Mouse (Mus musculus) cerebellum, adult 11-12 months (tissue): ENCODE measurements around the gene Mtg1.

Source experiments
- DNase-seq: peaks from one replicate; pipeline ENCODE4 v3.0.0; 2022

The Mtg1 gene

DNA sequence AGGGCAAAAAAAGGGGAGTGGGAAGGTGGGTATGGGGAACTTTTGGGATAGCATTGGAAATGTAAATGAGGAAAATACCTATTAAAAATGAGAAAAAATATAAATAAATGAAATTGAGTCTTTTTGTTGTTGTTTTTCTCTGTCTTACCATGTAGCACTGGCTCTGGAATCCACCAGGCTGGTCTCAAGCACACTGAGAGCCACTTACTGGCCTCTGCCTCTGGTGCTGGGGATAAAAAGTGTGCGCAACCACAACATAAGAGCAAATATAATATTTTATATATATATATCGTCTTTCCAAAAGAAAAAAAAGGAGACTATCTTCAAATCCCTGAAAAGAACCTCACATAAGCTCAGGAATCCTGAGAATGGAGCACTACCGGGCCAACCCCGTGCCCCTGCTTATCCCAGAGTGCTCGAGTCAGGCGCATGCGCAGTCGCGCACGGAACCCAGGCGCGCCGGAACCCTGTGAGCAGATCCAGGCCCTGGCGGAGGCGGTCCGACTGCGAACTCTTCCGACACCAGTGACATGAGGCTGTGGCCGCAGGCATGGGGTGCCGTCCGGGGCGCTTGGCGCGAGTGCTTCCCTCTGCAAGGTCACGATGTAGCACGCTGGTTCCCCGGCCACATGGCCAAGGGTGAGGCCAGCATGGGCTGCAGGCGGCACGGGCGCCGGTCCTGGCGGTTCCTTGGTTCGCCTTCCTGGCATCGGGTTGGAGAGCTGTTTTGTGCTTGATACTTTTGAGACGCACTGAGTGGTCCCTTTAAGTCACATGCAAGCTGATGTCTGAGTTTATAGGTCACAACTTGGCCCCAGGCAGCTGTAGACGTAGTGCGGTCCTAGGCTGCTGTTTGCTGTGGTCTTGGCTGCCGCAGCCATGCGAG, at the start of gene Mtg1:
Mtg1 (plus strand) TSS at position 430 of the 886 bp plus-strand sequence.
- DNase-seq = peak; percentile 96

DNA sequence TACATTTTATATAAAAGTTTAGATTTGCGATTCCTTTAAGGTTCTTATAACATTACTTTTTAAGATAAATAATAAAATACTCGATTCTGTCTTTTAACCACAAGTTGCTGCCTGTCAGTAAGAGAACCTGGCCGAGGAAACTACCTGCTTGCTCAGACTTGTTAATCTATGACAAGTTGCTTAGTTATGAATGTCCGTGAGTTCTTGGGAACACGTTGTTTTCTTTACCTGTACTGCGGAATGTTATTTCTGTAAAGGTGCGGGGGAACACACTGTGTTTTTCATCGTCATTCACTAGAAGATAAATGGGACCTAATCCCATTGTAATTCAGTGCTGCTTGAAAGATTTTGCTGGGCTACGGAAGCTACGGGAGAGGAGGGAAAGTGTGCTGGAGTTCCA, 46.8 kb upstream of the Mtg1 start:
- DNase-seq = no peak

DNA sequence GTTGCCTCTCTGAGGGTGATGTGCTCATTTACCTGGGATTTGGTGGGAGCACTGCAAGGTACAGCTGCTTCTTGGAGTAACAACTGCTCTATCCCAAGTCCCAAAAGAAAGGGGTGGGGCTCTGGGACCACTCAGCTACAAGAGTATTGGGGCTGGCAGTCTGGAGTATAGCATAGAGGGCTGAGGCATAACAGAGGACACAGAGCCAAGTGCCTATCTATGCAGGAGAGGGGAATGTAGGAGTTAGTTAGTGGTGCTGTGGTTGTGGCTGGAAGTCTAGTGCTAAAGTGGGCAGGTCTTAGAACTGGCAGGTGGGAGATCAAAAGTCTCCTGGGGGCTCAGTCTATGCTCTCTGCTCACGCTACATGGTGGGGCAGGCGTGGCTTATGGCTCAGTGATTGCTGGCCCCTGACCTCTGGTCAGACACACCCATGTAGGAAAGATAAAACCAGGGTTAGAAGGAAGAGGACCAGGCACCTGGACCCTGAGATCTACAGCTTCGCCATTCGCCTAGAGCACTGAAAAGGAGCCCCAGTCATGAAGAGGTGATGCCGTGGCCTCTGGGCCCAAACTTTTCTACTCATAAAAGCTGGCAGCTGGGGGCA, 44.3 kb upstream of the Mtg1 start, which contains the start of gene Prap1:
Prap1 (plus strand) TSS at position 472 of the 605 bp plus-strand sequence.
- no peak for DNase-seq

DNA sequence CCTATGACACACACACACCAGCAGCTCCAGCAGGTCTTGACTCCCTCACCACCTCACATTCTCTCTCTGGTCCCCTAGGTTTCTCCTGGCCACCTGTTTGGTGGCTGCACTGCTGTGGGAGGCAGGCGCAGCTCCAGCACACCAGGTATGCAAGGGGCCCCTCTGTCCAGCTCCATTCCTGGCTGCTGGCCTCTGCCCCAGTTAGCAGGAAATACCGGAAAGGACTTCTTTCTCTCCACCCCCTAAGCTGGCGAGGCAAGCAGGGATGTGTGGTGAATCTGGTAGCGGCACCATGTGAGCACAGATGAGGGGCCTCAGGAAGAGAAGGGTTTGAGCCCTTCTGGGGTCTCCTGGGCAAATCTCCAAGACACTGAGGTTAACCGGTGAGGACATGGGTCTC, 42.4 kb upstream of the Mtg1 start:
- no peak for DNase-seq

GRCm38 (mm10) chr7:140095556-140095955, 41.8 kb upstream of the Mtg1 start:
- DNase-seq = no peak

GRCm38 (mm10) chr7:140096055-140096454, 41.3 kb upstream of the Mtg1 start:
- no peak for DNase-seq

GRCm38 (mm10) chr7:140098466-140098865, 38.9 kb upstream of the Mtg1 start:
- DNase-seq = no peak

- DNase-seq = peak; percentile 42
These were observed 35.9 kb upstream of the Mtg1 start for GRCm38 (mm10) chr7:140101498-140101897.

DNA sequence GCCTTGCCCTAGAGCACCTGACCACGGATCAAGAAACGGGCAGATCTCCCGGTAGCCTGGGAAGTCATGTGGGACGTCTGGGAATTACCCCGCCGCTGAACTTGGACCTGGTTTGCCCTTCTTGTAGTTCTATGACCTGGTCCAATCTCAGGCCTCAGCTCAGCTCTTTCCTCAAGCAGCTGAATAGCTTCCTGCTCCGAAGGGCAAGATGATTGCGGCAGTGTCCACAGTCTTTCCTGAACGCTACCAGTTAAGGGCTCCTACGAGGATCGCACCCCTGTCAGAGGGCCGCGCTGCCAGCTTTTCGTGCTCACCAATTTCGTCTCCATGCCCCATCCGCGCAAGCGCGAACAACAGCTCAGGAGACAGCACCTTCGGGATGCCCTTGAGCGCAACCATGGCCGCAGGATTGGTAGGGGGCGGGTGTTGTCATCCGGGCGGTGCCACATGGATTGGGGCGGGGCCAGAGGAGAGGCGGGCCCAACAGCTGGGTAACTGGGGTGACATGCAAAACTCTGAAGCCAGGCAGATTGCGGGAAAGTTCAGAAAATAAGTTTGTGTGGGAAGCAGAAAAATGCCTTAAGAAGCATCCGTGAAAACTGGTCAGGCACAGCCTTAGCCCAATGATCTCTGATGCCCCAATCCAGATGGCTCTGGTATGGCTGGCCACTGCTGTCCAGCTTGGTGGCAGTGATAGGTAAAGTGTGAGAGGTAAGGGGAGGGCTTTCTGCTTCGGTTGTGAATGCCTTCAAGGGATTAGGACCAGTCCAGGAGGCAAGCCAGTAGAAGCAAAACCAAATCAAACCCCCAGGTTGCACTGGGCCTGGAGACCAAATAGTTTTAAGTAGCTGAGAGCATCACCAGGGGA, 35.1 kb upstream of the Mtg1 start, which contains the start of gene Fuom:
Fuom (minus strand) TSS at position 449 of the 868 bp plus-strand sequence.
- DNase-seq = peak; percentile 89

- no peak for DNase-seq
These were observed 33.4 kb upstream of the Mtg1 start for GRCm38 (mm10) chr7:140104009-140104408.

DNA sequence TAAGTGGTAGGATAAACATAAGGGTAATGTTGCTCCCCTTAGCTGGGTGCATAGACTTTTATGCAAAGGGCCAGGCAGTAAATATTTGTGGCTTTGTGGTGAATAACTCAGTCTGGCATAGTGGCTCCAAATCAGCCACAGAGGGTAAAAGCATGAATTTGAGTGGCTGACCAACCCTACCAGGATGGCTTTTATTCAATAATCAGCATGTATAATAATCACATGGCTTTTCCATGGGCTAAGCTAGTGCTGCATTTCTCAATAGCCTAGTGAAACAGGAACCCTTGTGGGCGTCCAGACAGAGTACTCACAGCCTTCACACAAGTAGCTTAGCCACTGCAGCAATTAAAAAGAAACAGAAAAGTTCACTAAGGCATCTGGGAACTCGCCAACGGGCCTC, 25.4 kb upstream of the Mtg1 start:
- DNase-seq = no peak

GRCm38 (mm10) chr7:140115583-140116328, 21.6 kb upstream of the Mtg1 start, which contains the start of gene Paox:
TSS of gene Paox (plus strand) at chr7:140115799.
- no peak for DNase-seq

GRCm38 (mm10) chr7:140116329-140117054, 20.9 kb upstream of the Mtg1 start, which contains the start of gene Echs1:
TSS of gene Echs1 (minus strand) at chr7:140116476.
- DNase-seq = peak; percentile 88

DNA sequence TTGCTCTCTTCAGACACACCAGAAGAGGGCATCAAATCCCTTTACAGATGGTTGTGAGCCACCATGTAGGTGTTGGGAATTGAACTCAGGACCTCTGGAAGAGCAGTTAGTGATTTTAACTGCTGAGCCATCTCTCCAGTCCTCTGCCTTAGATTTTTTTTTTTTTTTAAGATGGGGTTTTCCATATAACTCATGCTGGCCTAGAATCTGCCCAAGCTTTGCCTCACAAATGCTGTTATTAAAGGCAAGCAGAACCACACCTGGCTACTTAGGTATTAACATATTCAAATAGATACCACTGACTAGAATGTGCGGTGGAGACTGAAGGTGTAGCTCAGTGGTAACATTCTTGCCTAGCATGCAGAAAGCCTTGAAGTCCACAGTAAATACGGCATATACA, 16.9 kb upstream of the Mtg1 start:
- no peak for DNase-seq

GRCm38 (mm10) chr7:140121338-140121910, 15.9 kb upstream of the Mtg1 start:
- no peak for DNase-seq

- no peak for DNase-seq
These were observed 14.6 kb upstream of the Mtg1 start for GRCm38 (mm10) chr7:140122765-140123164.

GRCm38 (mm10) chr7:140124382-140124781, 13.0 kb upstream of the Mtg1 start:
- DNase-seq = no peak

DNA sequence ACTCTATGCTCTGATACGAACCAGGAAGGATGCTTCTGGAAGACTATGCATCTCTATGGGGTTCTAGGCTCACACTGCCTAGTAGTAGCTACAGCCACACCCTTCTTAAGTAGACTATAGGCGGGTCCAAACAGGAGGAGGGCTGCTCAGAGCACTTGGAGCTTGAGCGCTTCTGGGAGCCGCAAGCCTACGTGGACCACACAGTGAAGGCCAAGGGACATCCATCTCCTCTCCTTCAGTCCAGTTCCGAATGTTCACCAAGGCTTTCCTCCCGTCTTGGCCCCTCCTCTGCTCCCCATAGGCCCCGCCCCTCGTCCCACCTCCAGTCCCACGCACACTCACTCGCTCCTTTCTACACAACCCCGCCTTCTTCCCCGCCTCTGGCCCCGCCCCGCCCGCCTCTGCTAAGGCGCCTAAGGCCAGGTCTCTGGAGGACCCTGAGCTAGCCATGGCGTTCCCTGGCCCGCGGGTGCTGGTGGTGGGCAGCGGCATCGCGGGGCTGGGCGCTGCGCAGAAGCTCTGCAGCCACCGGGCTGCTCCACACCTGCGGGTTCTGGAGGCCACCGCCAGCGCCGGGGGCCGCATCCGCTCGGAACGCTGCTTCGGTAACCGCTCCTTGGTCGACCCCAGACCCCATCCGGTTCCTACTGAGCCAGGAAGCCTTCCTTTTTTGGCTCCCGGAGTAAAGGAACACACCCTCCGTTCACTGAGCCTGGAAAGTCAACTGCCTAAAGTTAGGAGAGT, 11.9 kb upstream of the Mtg1 start:
- peak; percentile 94 for DNase-seq

DNA sequence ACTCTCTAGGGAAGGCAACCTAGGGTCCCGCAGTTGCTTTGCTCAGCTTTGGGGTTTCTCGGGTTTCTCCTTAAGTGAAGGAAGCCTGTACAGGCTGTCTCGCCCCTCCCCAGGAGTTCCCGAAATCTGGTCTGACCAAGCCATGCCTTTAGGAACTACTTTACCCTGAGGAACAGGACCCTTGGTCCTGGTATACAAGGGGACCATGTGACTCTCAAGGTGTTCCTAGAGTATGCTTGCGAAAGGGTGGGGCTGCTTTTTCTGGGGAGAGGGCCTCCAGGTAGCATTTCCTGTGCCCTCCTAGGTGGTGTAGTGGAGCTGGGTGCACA, 11.4 kb upstream of the Mtg1 start:
- no peak for DNase-seq

DNA sequence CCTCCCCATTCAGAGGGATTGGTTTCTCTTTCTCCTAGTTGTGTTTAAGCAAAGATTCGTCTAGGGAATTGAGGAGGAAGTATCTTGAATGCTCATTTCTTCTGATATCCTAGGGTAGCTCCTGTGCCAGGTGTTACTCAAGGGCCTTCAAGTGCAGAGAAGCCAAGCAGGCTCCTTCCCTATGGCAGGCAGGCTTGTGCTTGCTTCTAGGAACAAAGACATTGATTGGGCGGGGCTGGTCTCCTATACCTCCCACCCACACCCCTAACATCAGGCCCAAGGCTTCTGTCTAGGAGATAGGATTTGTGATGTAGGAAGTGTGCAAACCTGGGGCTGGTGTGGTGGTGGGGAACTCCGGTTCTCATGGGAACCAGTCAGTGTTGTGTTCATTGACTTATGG, 10.4 kb upstream of the Mtg1 start:
- no peak for DNase-seq

DNA sequence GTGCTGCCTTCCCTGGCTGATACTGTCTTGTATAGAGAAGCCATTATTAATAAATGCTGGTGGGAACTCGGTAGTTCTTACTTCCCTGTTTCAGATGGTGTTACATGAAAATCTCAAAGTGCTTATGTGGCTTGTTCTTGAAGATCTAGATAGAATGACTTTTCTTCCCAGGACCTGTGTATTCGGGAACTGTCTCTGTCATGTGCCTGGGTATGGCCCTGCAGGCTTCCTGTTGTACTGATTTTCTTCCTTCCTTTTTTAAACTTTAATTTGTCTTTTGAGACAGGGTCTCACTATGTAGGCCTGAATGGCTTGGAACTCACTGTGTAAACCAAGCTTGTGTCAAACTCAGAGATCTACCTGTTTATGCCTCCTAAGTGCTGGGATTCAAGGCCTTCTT, 9.5 kb upstream of the Mtg1 start:
- no peak for DNase-seq
